10 mouse cellular contexts compared by ENCODE assay signal in the genomic region with DNA sequence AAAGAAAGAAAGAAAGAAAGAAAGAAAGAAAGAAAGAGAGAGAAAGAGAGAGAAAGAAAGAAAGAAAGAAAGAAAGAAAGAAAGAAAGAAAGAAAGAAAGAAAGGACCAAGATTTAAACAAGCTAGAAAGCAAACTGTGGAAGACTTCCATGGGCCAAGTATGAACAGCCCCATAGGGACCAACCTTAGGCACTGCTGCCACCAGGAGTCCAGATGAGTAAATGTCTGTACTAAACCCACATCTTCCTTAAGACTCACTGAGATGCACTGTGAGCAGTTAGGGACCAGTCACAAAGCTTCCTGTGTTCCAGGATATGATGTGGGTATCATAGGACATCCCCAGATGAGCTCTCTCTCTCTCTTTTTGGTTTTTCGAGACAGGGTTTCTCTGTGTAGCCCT. TPM values are rescaled to one million over a fixed set of nuclear protein-coding genes. Genes with fewer than 3 reads are reported as not detected.
A peak's percentile ranks its signal among the peaks of the same experiment; 100 is the strongest.
DNase-seq lines count a peak whose midpoint lies in the region; ATAC-seq and TF ChIP-seq lines count a peak whose summit lies in the region.
"Not testable (repeated sequence)": the region's sequence is repeated elsewhere in the genome, so short reads cannot be mapped to it uniquely, and the experiment has no call there.
"Had no signal": no experiment of that assay in that cellular context is flagged by ENCODE, and none has a peak within 500 bp of the region (broad histone marks: within the 10 kb centered on the region; RNA-seq: fewer than 3 reads in every experiment).

No protein-coding gene starts in this region.

- DNase-seq in adipocyte (ENCODE audit: low spot score), result peak; percentile 79
- not testable (repeated sequence) for DNase-seq in cerebellum, adult 2 months; heart, adult 2 months; midbrain, postnatal 0 days (ENCODE audit: low spot score)
- DNase-seq in kidney, postnatal 0 days (ENCODE audit: low spot score), result peak; percentile 46
- peak; percentile 33 for DNase-seq in thymus, postnatal 14 days

- not testable (repeated sequence) for TF ChIP-seq POLR2A in ES-Bruce4 (IDR thresholded peaks at IDR 0.05; ENCODE audit: insufficient read depth, low read length); cerebellum, adult 2 months (IDR thresholded peaks at IDR 0.05; ENCODE audit: borderline replicate concordance, insufficient read depth, low read length); heart, adult 2 months (IDR thresholded peaks at IDR 0.05; ENCODE audit: insufficient read depth, low read depth, low read length)

- not testable (repeated sequence) for H3K27ac ChIP-seq in ES-Bruce4 (ENCODE audit: insufficient read depth, low read length); cerebellum, adult 2 months (ENCODE audit: insufficient read depth, low read length); heart, adult 2 months; kidney, postnatal 0 days; liver, embryonic 12.5 days; midbrain, postnatal 0 days (ENCODE audit: low read depth, low read length)

- ATAC-seq in kidney, postnatal 0 days (replicated peaks; ENCODE audit: low FRiP score, low read depth); midbrain, postnatal 0 days (ENCODE audit: low FRiP score): not testable (repeated sequence)
- 0 out of 2 replicates have a peak, but pooled peaks have one; percentile 65 for ATAC-seq in liver, embryonic 12.5 days

- H3K4me3 ChIP-seq in ES-Bruce4 (ENCODE audit: low read depth, low read length); cerebellum, adult 2 months (replicated peaks; ENCODE audit: insufficient read depth, low read depth, low read length); heart, adult 2 months; kidney, postnatal 0 days (replicated peaks; ENCODE audit: low read depth, low read length); liver, embryonic 12.5 days; midbrain, postnatal 0 days (ENCODE audit: low read depth, low read length): not testable (repeated sequence)

- H3K4me1 ChIP-seq in ES-Bruce4 (ENCODE audit: control insufficient read depth, insufficient read depth, low read length); cerebellum, adult 2 months (ENCODE audit: control insufficient read depth, insufficient read depth, low read length); heart, adult 2 months (ENCODE audit: control insufficient read depth, insufficient read depth, low read length); kidney, postnatal 0 days (replicated peaks; ENCODE audit: insufficient read depth, low read length); liver, embryonic 12.5 days; midbrain, postnatal 0 days (ENCODE audit: insufficient read depth, low read length): not testable (repeated sequence)

- peak; percentile 52 for TF ChIP-seq CTCF in ES-Bruce4 (IDR thresholded peaks at IDR 0.05; ENCODE audit: low read depth, low read length)
- peak; percentile 23; the same call in 1 of the 2 replicates for TF ChIP-seq CTCF in cerebellum, adult 2 months (IDR thresholded peaks at IDR 0.05; ENCODE audit: borderline replicate concordance, insufficient read depth, low read depth, low read length)
- TF ChIP-seq CTCF in heart, adult 2 months (IDR thresholded peaks at IDR 0.05), result peak; percentile 54
- peak; percentile 60 for TF ChIP-seq CTCF in kidney, postnatal 0 days (IDR thresholded peaks at IDR 0.05; ENCODE audit: low read depth)
- peak; percentile 42 for TF ChIP-seq CTCF in midbrain, postnatal 0 days (IDR thresholded peaks at IDR 0.05)

- not testable (repeated sequence) for H3K79me2 ChIP-seq in heart, adult 2 months (replicated peaks; ENCODE audit: control insufficient read depth, insufficient read depth, low read length)

- not testable (repeated sequence) for H3K4me2 ChIP-seq in kidney, postnatal 0 days (ENCODE audit: low read length); liver, embryonic 12.5 days; midbrain, postnatal 0 days (ENCODE audit: low read depth, low read length, poor library complexity, severe bottlenecking)

- not testable (repeated sequence) for TF ChIP-seq EP300 in ES-Bruce4 (IDR thresholded peaks at IDR 0.05; ENCODE audit: insufficient read depth, low read depth, low read length); heart, adult 2 months (IDR thresholded peaks at IDR 0.05; ENCODE audit: insufficient read depth, low read depth, low read length)

- 48% methylated on average over 1 of the region's 1 CpGs for WGBS in cerebellum, adult 2 months
- 59% methylated on average over 1 of the region's 1 CpGs for WGBS in heart, adult 2 months
- WGBS in kidney, postnatal 0 days, result 58% methylated on average over 1 of the region's 1 CpGs
- 46% methylated on average over 1 of the region's 1 CpGs for WGBS in liver, embryonic 12.5 days (ENCODE audit: insufficient replicate concordance)
- 64% methylated on average over 1 of the region's 1 CpGs for WGBS in midbrain, postnatal 0 days

- H3K27me3 ChIP-seq in ES-Bruce4 (ENCODE audit: control insufficient read depth, insufficient read depth, low read length, poor library complexity, severe bottlenecking); cerebellum, adult 2 months (ENCODE audit: control insufficient read depth, insufficient read depth, low read length); heart, adult 2 months (ENCODE audit: control insufficient read depth, insufficient read depth, low read length); kidney, postnatal 0 days (ENCODE audit: insufficient read depth, low read length); liver, embryonic 12.5 days (replicated peaks); midbrain, postnatal 0 days (ENCODE audit: insufficient read depth, low read length): not testable (repeated sequence)

- intact Hi-C loops in heart, adult 2 months (cut with DNase I), result not testable (repeated sequence)

- not testable (repeated sequence) for H3K36me3 ChIP-seq in ES-Bruce4 (ENCODE audit: control insufficient read depth, insufficient read depth, low read length, poor library complexity, severe bottlenecking); heart, adult 2 months (ENCODE audit: control insufficient read depth, insufficient read depth, low read length); kidney, postnatal 0 days (ENCODE audit: insufficient read depth, low read length); liver, embryonic 12.5 days; midbrain, postnatal 0 days (ENCODE audit: insufficient read depth, low read length)

- H3K9ac ChIP-seq in ES-Bruce4 (ENCODE audit: low read depth, poor library complexity, severe bottlenecking); heart, adult 2 months (ENCODE audit: low read depth, low read length); kidney, postnatal 0 days (ENCODE audit: low read depth, low read length); liver, embryonic 12.5 days; midbrain, postnatal 0 days (replicated peaks; ENCODE audit: low read length, poor library complexity, severe bottlenecking): not testable (repeated sequence)

- not testable (repeated sequence) for H3K9me3 ChIP-seq in ES-Bruce4 (replicated peaks; ENCODE audit: control insufficient read depth, insufficient read depth, low read length, poor library complexity, severe bottlenecking); kidney, postnatal 0 days (replicated peaks; ENCODE audit: low read length); liver, embryonic 12.5 days (replicated peaks); midbrain, postnatal 0 days (ENCODE audit: low read length)

RNA-seq across cellular contexts. Expression of gene Tnfrsf17, which starts 15.9 kb away (rescaled TPM):
- not detected in 2 replicates for polyA plus RNA-seq in ES-Bruce4 (2011; ENCODE audit: insufficient read depth, insufficient read length, low read depth, missing spikeins)
- polyA plus RNA-seq in cerebellum, adult 2 months (2012; rRNA removed), result 0.14 and 0.46 TPM in 2 replicates
- total RNA-seq in heart, adult 2 months (2021), result not detected
- polyA plus RNA-seq in heart, adult 2 months (2012; rRNA removed), result 0.23 and 0.41 TPM in 2 replicates
- polyA plus RNA-seq in kidney, postnatal 0 days (2015; fragmentation: Nextera tagmentation; extraction: Ambion mirVana), result not detected in 2 replicates
- not detected in 2 replicates for polyA plus RNA-seq in liver, embryonic 12.5 days (2016; fragmentation: Nextera tagmentation; extraction: Ambion mirVana)
- not detected in 2 replicates for total RNA-seq in midbrain, postnatal 0 days (2014; rRNA removed)
- polyA plus RNA-seq in midbrain, postnatal 0 days (2015; fragmentation: Nextera tagmentation; extraction: Ambion mirVana), result 0.20 and 0.21 TPM in 2 replicates
- polyA plus RNA-seq: hindbrain, embryonic 10.5 days; limb, embryonic 13.5 days had no signal

RNA-seq across cellular contexts. Expression of gene Snx29, which starts 25.0 kb away (rescaled TPM):
- polyA plus RNA-seq in ES-Bruce4 (2011; ENCODE audit: insufficient read depth, insufficient read length, low read depth, missing spikeins), result 9.2 and 10.5 TPM in 2 replicates
- 8.4 and 9.0 TPM in 2 replicates for polyA plus RNA-seq in cerebellum, adult 2 months (2012; rRNA removed)
- 1 to 10 TPM; 8.9 to 9.9 TPM for total RNA-seq in heart, adult 2 months (2021)
- 2.6 and 4.6 TPM in 2 replicates for polyA plus RNA-seq in heart, adult 2 months (2012; rRNA removed)
- 6.9 and 10.8 TPM in 2 replicates for polyA plus RNA-seq in kidney, postnatal 0 days (2015; fragmentation: Nextera tagmentation; extraction: Ambion mirVana)
- polyA plus RNA-seq in liver, embryonic 12.5 days (2016; fragmentation: Nextera tagmentation; extraction: Ambion mirVana), result 4.6 and 4.9 TPM in 2 replicates
- 22.8 and 30.8 TPM in 2 replicates for total RNA-seq in midbrain, postnatal 0 days (2014; rRNA removed)
- polyA plus RNA-seq in midbrain, postnatal 0 days (2015; fragmentation: Nextera tagmentation; extraction: Ambion mirVana), result 6.6 and 7.0 TPM in 2 replicates

RNA-seq across cellular contexts. Expression of gene Gspt1, which starts 43.6 kb away (rescaled TPM):
- polyA plus RNA-seq in ES-Bruce4 (2011; ENCODE audit: insufficient read depth, insufficient read length, low read depth, missing spikeins), result 267 and 290 TPM in 2 replicates
- 43.6 and 44.0 TPM in 2 replicates for polyA plus RNA-seq in cerebellum, adult 2 months (2012; rRNA removed)
- total RNA-seq in heart, adult 2 months (2021), result 10 to 100 TPM; 59.3 to 62.0 TPM
- 15.6 and 32.9 TPM in 2 replicates for polyA plus RNA-seq in heart, adult 2 months (2012; rRNA removed)
- polyA plus RNA-seq in kidney, postnatal 0 days (2015; fragmentation: Nextera tagmentation; extraction: Ambion mirVana), result 65.1 and 67.6 TPM in 2 replicates
- polyA plus RNA-seq in liver, embryonic 12.5 days (2016; fragmentation: Nextera tagmentation; extraction: Ambion mirVana), result 103 TPM in 2 replicates
- total RNA-seq in midbrain, postnatal 0 days (2014; rRNA removed), result 60.9 and 74.1 TPM in 2 replicates
- 36.4 and 39.0 TPM in 2 replicates for polyA plus RNA-seq in midbrain, postnatal 0 days (2015; fragmentation: Nextera tagmentation; extraction: Ambion mirVana)
